Mouse (Mus musculus) frontal cortex, adult 2 months (tissue): ENCODE results near the gene Car3. TPM values are rescaled to one million over a fixed set of nuclear protein-coding genes. Genes with fewer than 3 reads are reported as not detected.

Experiments
- DNase-seq, 2 experiments: peaks; one replicate each; pipeline ENCODE4 v3.0.0; 2022; ENCODE audit warnings: low spot score in 1 of 2; ENCODE audit errors: extremely low spot score in 1 of 2
- polyA plus RNA-seq: library from polyadenylated mRNA; depleted of rRNA; stranded (reverse); fragments of >200 nt; gene quantifications from 2 replicates; pipeline ENCODE4 v1.2.3, GENCODE M21; 2012

Car3 gene
- polyA plus RNA-seq, 1 experiment = 2.0 TPM

GRCm38 (mm10) chr3:14874402-14875040 is 11.2 kb downstream of the Car3 start:
- peak in 1 of 2 experiments; percentile 93 for DNase-seq

GRCm38 (mm10) chr3:14876325-14876918 is 13.1 kb downstream of the Car3 start:
- no peak for DNase-seq

- DNase-seq = no peak
Measured at GRCm38 (mm10) chr3:14877251-14877909, 14.1 kb downstream of the Car3 start.

- no peak for DNase-seq
Measured at GRCm38 (mm10) chr3:14878749-14879223, 15.5 kb downstream of the Car3 start.

GRCm38 (mm10) chr3:14879293-14879692 is 16.0 kb downstream of the Car3 start:
- DNase-seq = no peak

- DNase-seq = no peak
Measured at GRCm38 (mm10) chr3:14880277-14880676, 17.0 kb downstream of the Car3 start.

GRCm38 (mm10) chr3:14882005-14882404 is 18.7 kb downstream of the Car3 start:
- no peak for DNase-seq

GRCm38 (mm10) chr3:14882756-14883155 is 19.4 kb downstream of the Car3 start:
- no peak for DNase-seq

- DNase-seq = no peak
Measured at GRCm38 (mm10) chr3:14884826-14885225, 21.5 kb downstream of the Car3 start.

- peak in 1 of 2 experiments; percentile 72 for DNase-seq
Measured at GRCm38 (mm10) chr3:14886102-14887098, 23.1 kb downstream of the Car3 start, which contains the start of gene Car2. Car2 (plus strand) TSS chr3:14886273.

GRCm38 (mm10) chr3:14887134-14887666 is 23.9 kb downstream of the Car3 start:
- DNase-seq = no peak

GRCm38 (mm10) chr3:14887686-14888295 is 24.5 kb downstream of the Car3 start:
- DNase-seq = no peak

- DNase-seq = no peak
Measured at GRCm38 (mm10) chr3:14888549-14888948, 25.2 kb downstream of the Car3 start.

GRCm38 (mm10) chr3:14889085-14889484 is 25.8 kb downstream of the Car3 start:
- no peak for DNase-seq

GRCm38 (mm10) chr3:14889716-14890409 is 26.6 kb downstream of the Car3 start:
- no peak for DNase-seq

GRCm38 (mm10) chr3:14892991-14893390 is 29.7 kb downstream of the Car3 start:
- DNase-seq = no peak

GRCm38 (mm10) chr3:14893700-14894099 is 30.4 kb downstream of the Car3 start:
- DNase-seq = no peak

- DNase-seq = no peak
Measured at GRCm38 (mm10) chr3:14895333-14895732, 32.0 kb downstream of the Car3 start.

GRCm38 (mm10) chr3:14897770-14898169 is 34.5 kb downstream of the Car3 start:
- no peak for DNase-seq
